Mouse (Mus musculus) olfactory bulb, adult 2 months (tissue): ENCODE measurements around the gene Slc25a22.

Source experiments
- CTCF ChIP-seq: fragments of 200-500 bp; IDR thresholded peaks from 2 replicates; pipeline ENCODE4 v1.5.1; 2012; ENCODE audit warnings: low read depth, mild to moderate bottlenecking, low read length, moderate library complexity; ENCODE audit not compliant: insufficient read depth
- POLR2A ChIP-seq: fragments of 200-500 bp; IDR thresholded peaks from 2 replicates; pipeline ENCODE4 v1.6.1; 2012; ENCODE audit warnings: mild to moderate bottlenecking, low read depth, low read length, moderate library complexity; ENCODE audit not compliant: insufficient read depth

DNA sequence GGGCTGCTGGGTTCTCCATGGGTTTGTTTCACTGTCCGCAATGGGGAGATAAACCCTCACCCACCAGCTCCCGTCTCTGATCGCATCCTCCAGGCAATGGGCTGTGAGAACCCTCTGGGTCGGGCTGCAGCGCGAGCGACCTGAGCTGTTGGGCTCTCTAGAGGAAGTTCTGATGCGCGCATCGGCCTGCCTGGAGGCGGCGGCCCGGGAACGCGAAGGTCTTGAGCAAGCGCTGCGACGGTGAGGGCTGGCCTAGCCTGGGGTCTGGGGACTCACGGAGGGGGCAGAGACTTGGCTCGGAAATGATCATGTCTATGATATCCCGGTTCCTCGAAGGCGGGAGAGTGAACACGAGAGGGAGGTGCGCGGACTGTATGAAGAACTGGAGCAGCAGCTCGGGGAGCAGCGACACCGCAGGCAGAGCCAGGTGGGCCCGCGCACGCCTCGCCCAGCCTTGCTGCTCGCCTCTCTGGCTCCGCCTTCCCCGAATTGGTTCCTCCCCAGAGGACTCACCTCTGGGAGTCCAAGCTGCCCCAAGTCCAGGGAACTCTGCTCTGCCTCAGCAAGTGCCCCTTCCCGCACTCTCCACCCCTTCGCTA, 27.0 kb upstream of the Slc25a22 start:
- TF ChIP-seq POLR2A (no peak), CTCF (no peak)
